Mouse (Mus musculus) kidney, postnatal 4 days (tissue): ENCODE measurements around the gene Ppt2.

ENCODE experiments used
- DNase-seq, 2 experiments: peaks; one replicate each; pipeline ENCODE4 v3.0.0; 2021; ENCODE audit warnings: mixed read lengths in 2 of 2

The Ppt2 gene

GRCm38 (mm10) chr17:34605609-34606008 lies 22.7 kb downstream of the Ppt2 start:
- DNase-seq = peak; percentile 99

GRCm38 (mm10) chr17:34604511-34605237 lies 23.6 kb downstream of the Ppt2 start:
- peak; percentile 34 to 50 for DNase-seq

- peak; percentile 98 to 99 for DNase-seq
Measured at GRCm38 (mm10) chr17:34604061-34604508, 24.2 kb downstream of the Ppt2 start, which contains the start of gene Agpat1. Agpat1 (plus strand) TSS chr17:34604262.

DNA sequence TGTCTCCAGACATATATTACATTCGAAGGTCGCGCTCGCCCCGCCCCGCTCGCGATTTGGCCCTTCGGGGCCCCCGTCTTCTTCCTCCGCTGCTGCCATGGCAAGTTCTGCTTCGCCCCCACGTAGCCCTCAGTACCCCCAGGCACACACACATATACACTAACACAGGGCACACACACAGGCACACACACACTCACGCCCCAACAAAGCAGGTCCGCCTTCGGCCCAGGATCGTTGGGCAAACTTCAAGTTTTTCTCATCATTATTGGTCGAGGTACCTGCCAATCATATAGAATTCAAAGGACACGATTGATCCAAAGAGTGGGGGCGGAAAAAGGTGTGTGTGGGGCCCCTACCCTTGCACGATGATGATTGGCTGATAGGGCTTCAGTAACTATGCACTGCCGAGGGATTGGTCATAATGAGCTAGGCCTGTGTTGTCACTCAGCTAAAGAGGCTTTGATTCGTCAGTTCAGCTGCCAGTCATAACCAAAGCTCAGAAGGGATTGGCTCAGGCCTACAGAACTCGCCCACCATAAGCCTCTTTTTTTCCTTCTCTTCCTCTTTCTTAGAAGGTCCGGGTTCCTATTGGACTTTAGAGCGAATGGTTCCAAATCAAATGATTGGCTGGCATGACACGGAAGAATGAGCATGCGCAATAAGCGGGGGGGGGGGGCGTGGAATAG lies 24.8 kb downstream of the Ppt2 start, which contains the start of gene Rnf5:
TSS of gene Rnf5 (minus strand) at position 316 of the 686 bp plus-strand sequence.
- DNase-seq = peak; percentile 98 to 99

DNA sequence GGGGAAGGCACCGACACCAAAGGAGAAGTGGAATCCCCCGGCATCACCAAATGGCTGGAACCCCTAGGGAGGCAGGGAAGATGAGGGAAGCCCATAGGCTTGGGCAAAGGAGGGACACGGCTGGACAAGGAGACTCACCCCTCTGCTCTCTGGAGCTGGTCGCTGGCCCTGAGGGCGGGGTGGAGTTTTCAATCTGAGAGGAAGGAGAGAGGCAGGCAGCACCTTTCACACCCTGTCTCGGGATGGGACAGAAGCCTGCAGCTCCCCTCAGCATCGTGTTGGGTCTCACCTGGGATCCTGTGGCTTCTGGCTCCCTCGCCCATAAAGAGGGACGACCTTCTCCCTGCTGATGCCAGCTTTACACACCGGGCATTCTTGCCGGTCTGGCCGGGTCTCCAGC lies 26.5 kb downstream of the Ppt2 start:
- DNase-seq = no peak

GRCm38 (mm10) chr17:34599891-34600290 lies 28.4 kb downstream of the Ppt2 start:
- no peak for DNase-seq

- peak in 1 of 2 experiments; percentile 35 for DNase-seq
Measured at GRCm38 (mm10) chr17:34597566-34598095, 30.7 kb downstream of the Ppt2 start, which contains the start of gene Ager. Ager (plus strand) TSS chr17:34597862.

DNA sequence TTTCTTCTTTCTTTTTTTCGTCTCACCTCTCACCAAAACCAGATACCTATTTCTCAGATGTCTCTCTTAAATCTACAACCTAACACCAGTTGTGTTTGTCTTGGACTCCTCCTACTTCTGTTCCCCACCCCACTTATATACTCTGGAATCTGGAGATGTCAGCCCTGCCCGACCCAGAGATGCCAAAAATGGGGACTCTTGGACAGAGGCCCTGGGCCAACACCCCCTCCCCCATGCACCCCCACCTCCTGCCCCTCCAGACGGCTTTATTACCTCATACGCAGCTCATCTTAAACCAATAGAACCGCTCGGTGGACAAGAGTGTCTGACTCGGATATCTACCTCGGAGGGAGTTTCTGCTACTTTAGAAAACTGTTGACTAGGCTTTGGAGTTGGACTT lies 32.2 kb downstream of the Ppt2 start:
- no peak for DNase-seq

GRCm38 (mm10) chr17:34593752-34594525 lies 34.4 kb downstream of the Ppt2 start:
- peak; percentile 69 to 79 for DNase-seq

- DNase-seq = peak; percentile 61 to 75
Measured at GRCm38 (mm10) chr17:34592581-34593549, 35.4 kb downstream of the Ppt2 start.

GRCm38 (mm10) chr17:34591994-34592375 lies 36.3 kb downstream of the Ppt2 start:
- DNase-seq = peak; percentile 97

DNA sequence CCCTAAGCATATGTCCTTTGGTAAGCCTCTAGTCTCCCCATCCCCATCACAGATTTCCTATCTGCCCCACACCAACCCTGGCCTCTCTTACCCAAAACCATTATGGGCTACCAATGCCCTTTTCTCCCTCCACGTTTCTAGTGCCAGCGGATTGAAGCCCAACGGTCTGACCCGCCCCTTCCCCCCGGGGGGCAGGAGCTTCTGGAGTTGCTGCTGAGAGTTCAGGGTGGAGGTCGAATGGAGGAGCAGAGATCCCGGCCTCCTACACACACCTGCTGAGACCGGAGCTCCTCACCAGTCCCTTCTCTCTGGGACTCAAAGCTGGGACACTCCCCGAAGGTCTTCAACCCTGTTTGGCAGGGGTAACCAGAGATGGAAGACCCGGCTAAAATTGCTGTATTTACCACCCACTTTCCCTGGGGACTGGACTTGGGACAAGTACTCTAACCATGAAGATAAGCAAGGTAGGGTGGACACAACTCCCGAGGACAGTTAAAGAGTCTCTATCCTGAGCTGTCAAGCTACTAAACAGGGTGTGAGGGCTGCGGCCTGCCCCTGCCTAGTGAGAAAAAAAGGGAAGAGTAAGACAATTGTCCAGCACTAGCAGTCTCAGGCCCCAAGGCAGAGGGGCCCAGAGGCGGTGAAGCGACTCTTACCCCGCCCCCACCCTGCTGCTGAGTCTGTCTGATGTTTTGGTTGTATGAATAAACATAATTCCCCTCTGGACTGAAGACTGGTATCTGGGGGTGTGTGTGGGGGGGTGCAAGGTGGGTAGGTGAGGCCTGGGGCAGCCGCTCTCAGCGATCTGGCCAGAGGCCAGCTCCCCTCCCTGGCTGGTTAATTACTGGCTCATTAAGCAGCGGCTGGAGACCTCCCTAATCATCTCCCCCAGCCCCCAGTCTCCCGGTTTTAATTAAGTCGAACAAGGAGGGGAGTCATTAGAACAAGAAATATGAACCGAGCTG lies 37.0 kb downstream of the Ppt2 start, which contains the start of gene Pbx2:
TSS of gene Pbx2 (plus strand) at position 238 of the 965 bp plus-strand sequence.
- DNase-seq = peak; percentile 55 to 73

GRCm38 (mm10) chr17:34590154-34590987 lies 37.9 kb downstream of the Ppt2 start:
- DNase-seq = peak in 1 of 2 experiments; percentile 47

- peak; percentile 70 to 82 for DNase-seq
Measured at GRCm38 (mm10) chr17:34589681-34590101, 38.6 kb downstream of the Ppt2 start, which contains the start of gene Gpsm3. Gpsm3 (plus strand) TSS chr17:34589806.

DNA sequence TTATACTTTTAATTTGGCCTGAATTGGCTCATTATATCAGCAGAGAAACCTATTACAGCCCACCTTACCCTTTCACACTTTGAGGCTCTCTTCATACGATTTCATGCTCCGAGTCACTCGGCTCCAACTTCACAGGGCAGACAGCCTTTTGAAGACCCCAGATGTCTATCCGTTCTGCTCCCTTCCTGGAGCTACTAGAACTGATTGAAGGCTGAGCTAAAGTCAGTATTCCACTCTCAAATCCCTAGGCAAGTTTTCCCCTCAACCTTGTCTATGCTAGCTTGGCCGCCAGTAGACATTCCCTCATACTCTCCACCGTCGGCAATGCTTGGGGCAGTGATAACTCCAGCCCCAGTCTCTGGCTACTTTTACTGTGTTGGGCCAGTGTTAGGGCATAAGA lies 39.1 kb downstream of the Ppt2 start:
- DNase-seq = no peak

GRCm38 (mm10) chr17:34588767-34589166 lies 39.5 kb downstream of the Ppt2 start:
- no peak for DNase-seq

- no peak for DNase-seq
Measured at GRCm38 (mm10) chr17:34587814-34588213, 40.5 kb downstream of the Ppt2 start.

DNA sequence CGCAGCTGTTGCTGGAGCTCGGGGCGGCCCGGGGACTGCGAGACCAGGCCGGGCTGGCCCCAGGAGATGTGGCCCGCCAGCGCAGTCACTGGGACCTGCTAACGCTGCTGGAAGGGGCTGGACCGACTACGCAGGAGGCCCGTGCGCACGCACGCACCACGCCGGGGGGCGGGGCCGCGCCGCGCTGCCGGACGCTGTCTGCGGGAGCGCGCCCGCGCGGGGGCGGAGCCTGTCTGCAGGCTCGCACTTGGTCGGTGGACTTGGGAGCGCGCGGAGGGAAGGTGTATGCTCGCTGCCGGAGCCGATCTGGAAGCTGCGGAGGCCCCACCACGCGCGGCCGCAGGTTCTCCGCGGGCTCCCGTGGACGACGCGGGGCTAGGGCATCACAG lies 40.9 kb downstream of the Ppt2 start:
- peak; percentile 97 to 99 for DNase-seq

DNA sequence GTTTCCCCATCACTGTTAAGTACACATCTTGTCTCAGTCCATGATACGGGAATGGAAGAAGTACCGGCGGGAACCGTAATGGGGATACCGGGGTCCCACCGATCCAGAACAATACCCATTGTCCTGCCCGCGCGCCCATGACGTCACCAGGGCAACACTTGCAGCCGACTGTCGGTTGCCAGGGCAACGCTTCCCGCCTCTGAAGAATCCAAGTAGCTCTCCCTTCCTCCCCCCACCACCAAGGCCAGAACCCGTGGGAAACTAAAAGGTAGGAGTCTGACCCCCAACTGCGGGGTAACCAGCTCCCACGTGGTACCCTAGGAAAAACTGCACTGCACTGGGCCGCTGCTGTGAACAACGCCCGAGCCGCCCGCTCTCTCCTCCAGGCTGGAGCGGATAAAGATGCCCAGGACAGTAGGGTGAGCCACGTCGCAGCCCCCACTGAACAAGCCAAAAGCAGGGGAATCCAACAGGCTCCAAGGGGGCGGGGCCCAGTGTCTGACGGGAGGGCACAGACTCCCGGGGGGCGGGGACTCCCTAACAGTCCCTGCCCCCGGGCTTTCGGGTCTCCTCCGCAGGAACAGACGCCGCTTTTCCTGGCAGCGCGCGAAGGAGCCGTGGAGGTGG lies 41.4 kb downstream of the Ppt2 start:
- DNase-seq = peak; percentile 94 to 96
